Mouse (Mus musculus) CH12.LX (cell line): Measurements from ENCODE around the gene Ass1.

ENCODE experiments used
- CTCF ChIP-seq, 2 experiments: IDR thresholded peaks in 1 of 2; conservative IDR thresholded peaks in 1 of 2; 2 replicates each; pipeline ENCODE4 v1.5.1; 2011 to 2012; ENCODE audit warnings: low read depth in 2 of 2, low read length in 2 of 2, improper control_type of control experiment in 1 of 2, inconsistent platforms in 1 of 2, mild to moderate bottlenecking in 1 of 2, moderate library complexity in 1 of 2
- KAT2A ChIP-seq: IDR thresholded peaks from 2 replicates; pipeline ENCODE4 v1.6.1; 2012; ENCODE audit warnings: low read length, improper control_type of control experiment, inconsistent platforms; ENCODE audit not compliant: insufficient replicate concordance
- MAFK ChIP-seq: IDR thresholded peaks from 2 replicates; pipeline ENCODE4 v1.6.1; 2011; ENCODE audit warnings: low read length, improper control_type of control experiment; ENCODE audit not compliant: insufficient replicate concordance
- ZMIZ1 ChIP-seq: IDR thresholded peaks from 2 replicates; pipeline ENCODE4 v1.6.1; 2012; ENCODE audit warnings: low read depth, mild to moderate bottlenecking, inconsistent platforms, low read length, improper control_type of control experiment

DNA sequence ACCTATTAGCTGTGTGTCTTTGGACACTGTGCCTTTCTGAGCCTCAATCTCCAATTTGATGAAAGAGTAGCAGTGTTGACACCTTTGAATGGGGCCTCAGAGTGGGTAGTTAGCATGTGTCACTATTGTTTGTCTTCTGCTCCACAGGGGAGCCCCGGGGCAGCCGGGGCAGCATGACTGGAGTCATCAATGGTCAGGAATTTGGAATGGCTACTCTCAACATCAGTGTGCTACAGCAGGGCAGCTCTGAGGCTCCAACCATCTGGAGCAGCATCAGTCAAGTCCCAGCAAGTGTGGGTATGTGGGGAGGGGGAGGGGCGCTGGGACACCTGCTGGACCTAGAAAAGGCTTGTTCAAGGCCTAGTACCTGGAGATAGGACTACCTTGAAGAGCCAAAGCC, 19.3 kb upstream of the Ass1 start:
- TF ChIP-seq ZMIZ1, result no peak
- TF ChIP-seq KAT2A, result no peak
- TF ChIP-seq CTCF (conservative IDR thresholded peaks at IDR 0.05 in 1 of 2, IDR thresholded peaks at IDR 0.05 in 1 of 2; ENCODE audit: low read depth in 2 of 2, low read length in 2 of 2), result no peak
- TF ChIP-seq MAFK, result no peak
